Mouse (Mus musculus) cerebellum, postnatal 25 days (tissue): ENCODE results near the gene Gmeb1.

ENCODE experiments used
- DNase-seq, 2 experiments: peaks; one replicate each; pipeline ENCODE4 v3.0.0; 2021; ENCODE audit warnings: mixed read lengths in 2 of 2

Gene Gmeb1

DNA sequence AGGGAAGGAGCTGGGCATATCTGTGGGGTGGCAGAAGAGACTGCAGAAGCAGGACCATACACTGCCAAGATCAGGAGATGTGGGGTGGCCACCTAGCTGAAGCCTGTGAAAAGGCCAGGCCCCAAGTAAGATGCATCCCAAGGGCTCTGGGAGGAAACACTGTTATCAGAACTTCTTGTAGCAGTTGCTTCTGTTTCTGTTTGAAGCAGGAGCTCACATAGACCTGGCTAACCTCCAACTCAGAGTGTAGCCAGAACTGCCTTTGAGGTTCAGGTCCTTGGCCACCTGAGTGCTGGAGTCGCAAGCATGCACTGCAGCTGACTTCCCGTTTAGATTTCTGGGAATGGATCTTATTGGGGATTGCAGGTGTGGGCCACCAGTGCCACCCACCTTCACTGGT lies 43.6 kb downstream of the Gmeb1 start:
- no peak for DNase-seq

DNA sequence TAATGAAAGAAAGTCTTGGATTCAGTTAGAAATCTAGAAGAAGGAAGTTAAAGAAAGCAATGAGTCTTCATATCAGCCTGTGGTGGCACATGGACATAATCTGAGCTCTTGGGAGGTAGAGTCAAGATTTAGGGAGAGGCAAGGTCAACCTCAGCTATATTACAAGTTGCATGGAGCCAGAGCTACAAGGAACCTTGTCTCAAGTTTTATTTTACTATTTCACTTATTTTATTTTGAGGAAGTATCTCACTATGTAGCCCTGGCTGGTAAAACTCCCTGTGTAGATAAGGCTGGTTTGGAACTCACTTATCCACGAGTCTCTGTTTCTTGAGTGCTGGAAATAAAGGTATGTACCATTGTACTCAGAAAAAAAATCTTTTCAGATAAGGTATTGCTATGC lies 44.8 kb downstream of the Gmeb1 start:
- no peak for DNase-seq

DNA sequence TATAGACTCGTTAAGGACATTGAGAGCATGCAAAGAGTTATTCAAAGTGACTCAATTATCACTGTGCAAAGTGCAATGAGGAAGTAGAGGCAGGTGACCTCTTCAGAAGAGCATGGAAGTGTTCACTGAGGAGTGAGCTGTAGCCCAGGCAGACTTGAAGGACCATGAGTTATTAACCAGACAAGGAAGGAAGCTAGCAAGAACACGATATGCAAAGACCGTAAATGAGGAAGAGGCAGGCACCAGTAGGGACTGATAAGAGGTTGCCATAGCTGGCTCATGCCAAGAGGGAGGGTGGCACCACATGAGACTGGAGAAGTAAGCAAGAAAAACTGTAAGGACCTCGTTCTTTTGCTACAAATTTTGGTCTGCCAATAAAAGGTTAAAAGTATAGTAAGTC lies 46.6 kb downstream of the Gmeb1 start:
- DNase-seq: no peak

GRCm38 (mm10) chr4:132211953-132212734 lies 49.3 kb downstream of the Gmeb1 start, which contains the start of gene Ythdf2:
Ythdf2 (minus strand) TSS chr4:132212303.
- DNase-seq: peak; percentile 97 to 98

DNA sequence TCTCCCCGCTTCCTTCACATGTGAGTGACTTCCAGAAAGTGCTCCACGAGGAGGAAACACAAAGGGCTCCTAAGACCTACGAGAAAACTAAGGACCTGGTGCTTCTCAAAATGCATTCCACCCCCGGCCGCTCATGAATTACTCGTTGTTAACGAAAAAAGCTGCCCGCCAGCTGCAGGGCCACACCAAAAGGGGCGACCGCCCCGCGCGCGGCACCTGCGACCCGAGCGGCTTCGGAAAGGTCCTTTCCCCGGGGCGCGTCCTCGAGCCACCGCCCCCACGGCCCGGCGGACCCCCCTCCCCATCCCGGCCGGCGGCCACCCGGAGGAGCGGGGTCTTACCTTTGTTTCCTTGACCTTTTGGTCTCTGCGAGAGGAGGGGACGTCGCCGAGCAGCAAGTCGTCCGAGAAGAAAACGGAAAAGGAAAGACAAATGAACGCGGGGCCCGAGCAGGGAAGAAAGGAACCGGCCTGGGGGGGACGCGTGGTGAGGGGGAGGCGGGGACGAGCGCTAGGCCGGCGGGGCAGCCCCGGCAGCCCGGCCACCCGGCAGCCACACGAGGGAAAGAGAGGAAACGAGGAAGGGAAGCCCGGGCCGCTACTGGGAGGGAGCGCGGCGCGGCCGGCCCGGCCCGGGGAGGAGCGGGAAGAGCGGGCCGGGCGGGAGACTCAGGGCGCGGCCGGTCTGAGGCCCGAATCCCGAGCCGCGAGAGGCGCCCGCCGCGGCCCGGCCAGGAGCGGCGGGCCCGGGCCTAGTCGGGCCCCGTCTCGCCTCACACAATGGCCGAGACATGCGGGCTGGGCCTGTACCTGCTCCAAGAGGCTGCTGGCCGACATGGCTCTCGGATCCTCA lies 50.1 kb downstream of the Gmeb1 start:
- DNase-seq: peak in 1 of 2 experiments; percentile 31

GRCm38 (mm10) chr4:132210325-132210724 lies 51.1 kb downstream of the Gmeb1 start:
- no peak for DNase-seq

DNA sequence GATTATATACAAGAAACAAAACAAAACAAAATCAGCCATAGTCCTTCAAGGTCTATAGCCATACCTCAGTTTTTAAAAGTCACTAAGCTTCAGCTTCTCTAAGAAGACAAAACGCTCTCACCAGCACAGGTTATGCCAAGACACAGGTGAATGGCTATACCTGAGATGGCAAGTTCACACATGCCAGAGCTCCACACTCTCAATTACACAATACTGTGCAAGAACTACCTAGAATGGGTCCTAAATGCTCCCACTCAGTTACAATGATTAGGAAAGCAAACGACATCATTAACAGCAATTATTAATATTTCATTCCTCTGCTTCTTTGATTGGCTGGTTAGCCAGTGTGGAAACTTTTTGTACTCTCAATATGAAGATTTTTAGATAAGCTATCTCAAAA lies 52.1 kb downstream of the Gmeb1 start:
- no peak for DNase-seq

GRCm38 (mm10) chr4:132207280-132207679 lies 54.1 kb downstream of the Gmeb1 start:
- no peak for DNase-seq

GRCm38 (mm10) chr4:132198771-132199170 lies 62.6 kb downstream of the Gmeb1 start:
- no peak for DNase-seq

DNA sequence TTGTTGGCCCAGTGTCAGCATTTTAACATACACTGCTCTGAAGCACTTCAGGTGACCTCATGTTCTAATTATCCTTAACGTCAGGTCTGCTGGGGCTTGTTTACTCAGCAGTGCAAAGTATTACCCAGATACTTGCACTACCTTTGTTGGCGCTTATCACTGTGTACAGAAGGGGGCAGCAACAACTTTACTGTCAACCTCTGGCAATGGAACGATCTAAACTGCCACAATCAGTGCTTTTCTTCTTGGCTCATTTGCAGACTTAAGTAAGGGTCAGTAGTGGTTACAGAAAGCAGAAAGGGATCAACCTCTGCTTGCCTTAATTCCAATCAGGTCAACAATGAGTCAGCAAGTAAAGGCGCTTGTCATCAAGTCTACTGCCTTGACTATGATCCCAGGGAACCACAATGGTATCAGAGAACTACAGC lies 63.1 kb downstream of the Gmeb1 start:
- no peak for DNase-seq

DNA sequence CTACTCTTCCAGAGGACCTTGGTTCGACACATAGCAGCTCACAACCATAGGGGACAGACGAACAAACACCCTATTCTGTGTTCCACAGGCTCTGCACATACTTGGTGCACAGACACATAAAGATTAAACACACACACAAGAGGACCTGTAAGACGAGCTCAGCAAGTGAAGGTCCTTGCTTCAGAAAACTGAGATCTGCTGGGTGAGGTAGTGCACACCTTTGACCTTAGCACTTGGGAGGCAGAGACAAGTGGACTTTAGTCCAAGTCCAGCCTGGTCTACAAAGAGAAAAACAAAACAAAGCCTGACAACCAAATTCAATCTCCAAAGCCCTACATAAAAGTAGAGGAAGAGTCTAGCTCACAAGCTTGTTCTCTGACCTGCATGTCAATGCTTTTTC lies 66.4 kb downstream of the Gmeb1 start:
- DNase-seq: no peak

GRCm38 (mm10) chr4:132194373-132194772 lies 67.0 kb downstream of the Gmeb1 start:
- DNase-seq: no peak

DNA sequence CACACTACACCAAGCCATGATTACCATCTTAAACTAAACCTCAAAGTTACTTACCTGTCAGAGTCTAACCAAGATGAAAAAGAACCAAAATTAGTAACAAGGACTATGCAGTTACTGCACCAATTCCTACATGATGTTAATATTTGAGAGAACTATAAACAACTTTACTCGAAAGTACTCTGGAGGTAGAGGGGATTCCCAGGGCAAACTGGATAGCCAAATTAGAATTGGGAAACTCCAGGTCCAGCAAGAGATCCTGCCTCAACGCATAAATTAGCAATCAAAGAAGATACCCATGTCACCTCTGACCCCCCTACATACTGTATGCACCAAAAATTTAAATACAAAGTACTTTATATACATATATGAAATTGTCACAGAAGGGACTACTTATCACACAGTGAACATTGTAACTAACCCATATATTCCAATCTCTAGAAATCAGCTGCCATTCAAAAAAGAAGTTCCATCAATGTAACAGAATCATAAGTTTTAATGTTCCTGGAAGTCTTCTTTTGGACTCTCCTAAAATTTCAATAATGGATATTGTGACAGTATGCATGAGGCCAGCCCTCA lies 73.5 kb downstream of the Gmeb1 start:
- no peak for DNase-seq

GRCm38 (mm10) chr4:132183162-132183561 lies 78.2 kb downstream of the Gmeb1 start:
- no peak for DNase-seq

- no peak for DNase-seq
These were observed 79.4 kb downstream of the Gmeb1 start for GRCm38 (mm10) chr4:132181721-132182658.

GRCm38 (mm10) chr4:132180710-132181109 lies 80.7 kb downstream of the Gmeb1 start:
- peak; percentile 48 to 65 for DNase-seq

DNA sequence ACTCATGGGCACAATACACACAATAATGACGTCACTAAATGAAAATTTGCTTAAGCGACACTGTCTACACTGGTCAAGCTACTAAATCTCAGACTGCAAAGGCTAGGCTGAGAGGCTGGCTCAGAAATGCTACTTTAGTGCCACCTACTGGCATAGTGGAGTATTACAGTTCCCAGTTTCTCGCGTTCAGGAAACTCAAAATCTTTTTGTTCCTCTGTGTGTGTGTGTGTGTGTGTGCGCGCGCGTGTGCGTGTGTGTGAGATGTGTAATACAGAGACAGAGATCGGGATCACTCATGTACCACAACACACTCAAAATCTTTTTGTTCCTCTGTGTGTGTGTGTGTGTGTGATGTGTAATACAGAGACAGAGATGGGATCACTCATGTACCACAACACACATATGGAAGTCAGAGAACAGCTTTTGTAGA lies 82.8 kb downstream of the Gmeb1 start:
- peak; percentile 50 to 74 for DNase-seq

DNA sequence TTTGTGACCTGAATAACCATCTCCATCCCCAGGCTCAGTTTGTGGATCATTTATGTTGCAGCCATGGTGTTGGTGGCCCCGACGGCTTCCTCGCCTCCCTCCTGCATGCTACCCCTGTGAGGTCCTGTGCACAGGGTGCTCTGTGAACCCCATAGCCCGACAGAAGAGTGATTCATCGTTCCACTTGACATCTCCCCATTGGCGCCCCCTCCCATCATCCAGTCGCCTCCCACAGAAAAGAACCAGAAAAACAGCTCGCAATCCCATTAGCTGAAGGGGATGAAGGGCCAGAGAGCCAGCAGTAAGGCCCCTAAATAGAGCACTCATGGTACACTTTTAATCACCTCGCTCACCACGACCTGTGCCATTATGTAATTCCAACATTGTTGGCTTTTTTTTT lies 84.9 kb downstream of the Gmeb1 start:
- no peak for DNase-seq
